Mouse (Mus musculus) kidney, adult 2 months (tissue): ENCODE measurements at regions not wholly inside any gene's neighbourhood (a gene's known extent, or its start where the extent isn't known, plus 50 kb on each side); places are given as distances from the start of the nearest gene placed in this dataset.

Experiments
- DNase-seq: peaks from one replicate; pipeline ENCODE4 v3.0.0; 2021
- H3K27ac ChIP-seq: fragments of 200-500 bp; 2 replicates; pipeline ENCODE4 v1.5.1; 2012; ENCODE audit warnings: low read depth, low read length, control low read depth, inconsistent platforms; ENCODE audit not compliant: insufficient read depth
- H3K27me3 ChIP-seq: fragments of 200-500 bp; replicated peaks from 2 replicates; pipeline ENCODE4 v1.6.1; 2012; ENCODE audit warnings: mild to moderate bottlenecking, moderate library complexity, low read length, inconsistent platforms; ENCODE audit not compliant: control insufficient read depth, insufficient read depth
- H3K36me3 ChIP-seq: fragments of 200-500 bp; 2 replicates; pipeline ENCODE4 v1.6.1; 2012; ENCODE audit warnings: mild to moderate bottlenecking, moderate library complexity, low read length, inconsistent platforms; ENCODE audit not compliant: control insufficient read depth, insufficient read depth
- H3K4me1 ChIP-seq: fragments of 200-500 bp; 2 replicates; pipeline ENCODE4 v1.6.1; 2011; ENCODE audit warnings: low read length; ENCODE audit not compliant: control insufficient read depth, insufficient read depth
- H3K4me3 ChIP-seq: fragments of 200-500 bp; 2 replicates; pipeline ENCODE4 v1.5.1; 2011; ENCODE audit warnings: mild to moderate bottlenecking, low read depth, low read length, control low read depth; ENCODE audit not compliant: insufficient read depth
- CTCF ChIP-seq: fragments of 200-500 bp; conservative IDR thresholded peaks from 2 replicates; pipeline ENCODE4 v1.5.1; 2011; ENCODE audit warnings: low read depth, mild to moderate bottlenecking, control low read depth, low read length, moderate library complexity, mixed read lengths; ENCODE audit not compliant: insufficient read depth, insufficient read length
- POLR2A ChIP-seq: fragments of 200-500 bp; IDR thresholded peaks from one replicate; pipeline ENCODE4 v1.6.1; 2011; ENCODE audit warnings: low read depth, low read length, control low read depth
- WGBS: fragments of 180-500 bp; shearing (Covaris S2); methylation state at CpG from one replicate; pipeline ENCODE4 v1.1.7; 2018; 5-methylcytosine and 5-hydroxymethylcytosine counted together

- H3K27ac ChIP-seq, result no peak overlapping the region
- no peak overlapping the region for H3K4me3 ChIP-seq
- no peak for DNase-seq
- no peaks in the 10 kb centered on the region for H3K4me1 ChIP-seq
- no peak for TF ChIP-seq CTCF
- TF ChIP-seq POLR2A, result no peak
- no peaks in the 10 kb centered on the region for H3K27me3 ChIP-seq
- H3K36me3 ChIP-seq, result no peaks in the 10 kb centered on the region
- 60% methylated on average over 4 of the region's 4 CpGs for WGBS
These were observed 173.9 kb downstream of the Brms1l start for GRCm38 (mm10) chr12:56009976-56010375.

- H3K36me3 ChIP-seq, result no peaks in the 10 kb centered on the region
- H3K4me1 ChIP-seq, result no peaks in the 10 kb centered on the region
- H3K27ac ChIP-seq, result no peak overlapping the region
- DNase-seq, result no peak
- H3K4me3 ChIP-seq, result no peak overlapping the region
- 73% methylated on average over 4 of the region's 4 CpGs for WGBS
- TF ChIP-seq CTCF (no peak), POLR2A (no peak)
- no peaks in the 10 kb centered on the region for H3K27me3 ChIP-seq
These were observed 169.7 kb downstream of the Brms1l start for GRCm38 (mm10) chr12:56005846-56006245.

GRCm38 (mm10) chr12:56005321-56005720 is 169.2 kb downstream of the Brms1l start:
- Histone ChIP-seq H3K4me3 (no peak overlapping the region), H3K27ac (no peak overlapping the region), H3K4me1 (no peaks in the 10 kb centered on the region), H3K36me3 (no peaks in the 10 kb centered on the region), H3K27me3 (no peaks in the 10 kb centered on the region)
- TF ChIP-seq POLR2A, result no peak
- 64% methylated on average over 6 of the region's 6 CpGs for WGBS
- DNase-seq, result no peak

DNA sequence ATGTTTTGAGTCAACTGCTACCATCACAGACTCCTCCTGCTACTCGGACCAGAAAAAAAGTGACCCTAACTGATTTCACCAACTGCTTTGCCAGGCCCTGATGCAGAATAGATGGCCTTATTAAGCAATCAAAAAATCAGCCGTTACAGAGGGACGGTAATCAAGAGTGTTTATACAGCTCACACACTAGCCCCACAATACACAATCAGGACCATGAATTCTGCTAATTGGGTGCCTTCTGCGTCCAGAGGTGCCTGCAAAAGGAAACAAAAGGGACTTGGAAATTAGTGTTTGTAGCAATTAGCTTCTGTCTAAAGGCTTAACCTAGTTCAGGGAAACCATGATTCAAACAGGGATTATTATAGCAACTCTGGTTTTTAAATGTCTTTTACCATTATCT is 168.4 kb downstream of the Brms1l start:
- WGBS, result 36% methylated on average over 4 of the region's 4 CpGs

DNA sequence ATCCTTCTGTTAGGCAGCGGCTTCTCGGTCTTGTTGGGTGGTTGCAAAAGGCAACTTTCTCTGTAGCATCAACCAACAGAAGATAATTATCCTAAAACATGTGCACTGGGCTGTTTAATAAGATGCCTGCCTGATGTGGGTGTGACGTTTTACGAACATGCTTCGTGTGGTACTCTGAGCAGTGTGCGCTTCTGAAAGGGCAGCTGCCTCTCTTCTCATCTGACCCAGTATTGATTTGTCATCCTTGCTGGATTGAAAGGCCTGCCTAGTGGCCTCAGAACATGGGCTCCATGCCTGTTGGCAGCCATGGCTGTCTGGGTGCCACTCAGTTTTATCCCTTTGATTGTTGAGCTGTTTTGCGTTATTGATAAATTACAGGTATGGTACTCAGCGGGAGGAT is 167.4 kb downstream of the Brms1l start:
- no peak overlapping the region for H3K4me3 ChIP-seq
- H3K27ac ChIP-seq, result no peak overlapping the region
- 81% methylated on average over 8 of the region's 8 CpGs for WGBS
- no peaks in the 10 kb centered on the region for H3K4me1 ChIP-seq
- no peaks in the 10 kb centered on the region for H3K27me3 ChIP-seq
- H3K36me3 ChIP-seq, result no peaks in the 10 kb centered on the region
- DNase-seq, result no peak
- TF ChIP-seq CTCF (no peak), POLR2A (no peak)

More for the DNA sequence above, 168.4 kb downstream of the Brms1l start:
- H3K27me3 ChIP-seq, result no peaks in the 10 kb centered on the region
- no peak overlapping the region for H3K27ac ChIP-seq
- TF ChIP-seq POLR2A, result no peak
- no peak for TF ChIP-seq CTCF
- H3K4me3 ChIP-seq, result no peak overlapping the region
- H3K4me1 ChIP-seq, result no peaks in the 10 kb centered on the region
- H3K36me3 ChIP-seq, result no peaks in the 10 kb centered on the region
- DNase-seq, result no peak

DNA sequence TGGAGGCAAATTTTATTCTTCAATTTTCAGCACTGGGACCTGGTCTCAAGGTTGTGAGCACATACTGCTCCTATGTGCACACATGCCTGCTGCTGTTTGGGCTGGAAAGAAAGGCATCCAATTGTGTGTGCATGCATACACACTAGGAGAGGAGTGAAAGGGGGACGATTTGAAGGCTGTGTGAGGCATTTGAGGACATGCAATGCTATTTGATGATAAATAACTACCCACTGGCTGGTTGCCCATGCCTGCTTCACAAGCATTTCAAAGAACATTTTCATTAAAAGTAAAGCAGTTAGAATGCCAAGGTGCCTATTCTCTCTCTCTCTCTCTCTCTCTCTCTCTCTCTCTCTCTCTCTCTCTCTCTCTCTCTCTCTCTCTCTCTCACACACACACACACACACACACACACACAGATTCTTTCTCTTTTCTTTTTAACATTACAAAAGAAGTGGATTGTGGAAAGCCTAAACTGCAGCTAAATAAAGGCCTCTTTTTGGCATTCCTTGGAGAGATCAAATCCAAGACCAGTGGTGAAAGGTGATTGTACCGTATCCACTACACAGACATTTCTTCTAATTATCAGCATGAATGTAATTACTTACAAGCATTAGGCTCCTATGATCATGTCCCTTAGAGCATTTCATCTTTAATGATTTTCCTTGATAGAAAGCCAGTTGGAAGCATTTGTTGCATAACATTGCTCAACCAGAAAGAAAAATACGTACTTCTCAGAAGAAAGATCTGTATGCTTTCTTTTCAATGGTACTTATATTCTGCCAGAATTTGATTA is 160.7 kb downstream of the Brms1l start:
- Histone ChIP-seq H3K27me3 (no peaks in the 10 kb centered on the region), H3K4me1 (no peaks in the 10 kb centered on the region), H3K36me3 (no peaks in the 10 kb centered on the region), H3K4me3 (no peak overlapping the region), H3K27ac (no peak overlapping the region)
- DNase-seq, result no peak
- 59% methylated on average over 3 of the region's 3 CpGs for WGBS
- no peak for TF ChIP-seq POLR2A
- no peak for TF ChIP-seq CTCF

DNA sequence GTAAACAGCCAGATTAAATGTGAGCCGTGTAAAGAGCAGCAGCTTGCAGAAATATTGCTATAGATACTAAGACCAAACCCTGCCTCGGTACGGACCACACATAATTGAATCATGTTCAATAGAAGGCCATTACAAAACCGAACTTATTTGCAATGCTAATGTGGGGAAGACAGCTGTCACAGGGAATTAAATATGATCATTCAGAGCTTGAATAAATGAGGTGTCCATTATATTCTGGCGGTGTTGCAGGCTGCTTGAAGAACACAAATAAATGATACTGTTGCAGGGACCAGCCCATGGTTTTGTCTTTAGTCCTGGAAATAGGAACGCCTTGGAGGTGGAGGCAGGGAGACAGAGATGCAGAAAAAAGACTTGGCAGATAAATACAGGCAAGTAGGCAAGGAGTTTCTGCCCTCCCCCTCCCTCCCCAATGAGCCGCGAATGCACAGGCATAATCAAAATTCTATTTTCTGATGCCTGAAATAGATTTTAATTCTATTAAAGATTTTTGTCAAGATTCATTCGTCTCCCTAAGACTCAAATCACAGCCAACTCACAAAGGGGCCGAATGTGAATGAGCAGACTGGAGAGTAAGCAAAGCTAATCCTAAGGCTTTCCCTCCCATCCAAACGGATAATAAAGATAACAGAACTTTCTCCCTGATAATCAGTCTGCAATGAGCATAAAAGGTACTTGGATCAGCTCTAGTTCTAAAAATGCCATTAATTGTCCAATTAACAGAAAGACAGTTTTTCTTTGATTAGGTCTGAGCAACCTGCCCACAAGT is 147.6 kb downstream of the Brms1l start:
- H3K36me3 ChIP-seq, result no peaks in the 10 kb centered on the region
- H3K4me3 ChIP-seq, result no peak overlapping the region
- TF ChIP-seq CTCF (no peak), POLR2A (no peak)
- DNase-seq, result no peak
- no peaks in the 10 kb centered on the region for H3K27me3 ChIP-seq
- no peaks in the 10 kb centered on the region for H3K4me1 ChIP-seq
- no peak overlapping the region for H3K27ac ChIP-seq
- 77% methylated on average over 11 of the region's 11 CpGs for WGBS
